Mouse (Mus musculus) mouse embryonic stem cell (cell line): ENCODE measurements around the gene Cdc42bpa.

Experiments
- in situ Hi-C, 2 experiments: fragments of 300-500 bp; cut with MboI; formaldehyde crosslinking; loops; 1 replicate in 1 of 2; 3 replicates in 1 of 2; pipeline ENCODE4 v1.14.3; 2019 to 2020; ENCODE audit warnings: low sequenced_read_pairs in 2 of 2, low pct_unique_long_range_greater_than_20kb in 1 of 2, mixed read lengths in 1 of 2; ENCODE audit not compliant: unreplicated experiment in 1 of 2

The Cdc42bpa gene

GRCm38 (mm10) chr1:180139158-180139557 lies 178.9 kb downstream of the Cdc42bpa start:
- in situ Hi-C loops: loop anchor here in 1 of 2 experiments (25.0 kb wide), 1 partner anchor 277 kb away; no protein-coding TSS in a partner anchor

GRCm38 (mm10) chr1:180140970-180141369 lies 180.7 kb downstream of the Cdc42bpa start:
- in situ Hi-C loops: loop anchor here in 1 of 2 experiments (25.0 kb wide), 1 partner anchor 279 kb away; no protein-coding TSS in a partner anchor

- in situ Hi-C loops: loop anchor here in 1 of 2 experiments (25.0 kb wide), 1 partner anchor 286 kb away; no protein-coding TSS in a partner anchor
Observed at GRCm38 (mm10) chr1:180148036-180148435, 187.8 kb downstream of the Cdc42bpa start.

- in situ Hi-C loops: loop anchor here in 1 of 2 experiments (25.0 kb wide), 1 partner anchor 286 kb away; no protein-coding TSS in a partner anchor
Observed at GRCm38 (mm10) chr1:180148563-180148962, 188.3 kb downstream of the Cdc42bpa start.

- in situ Hi-C loops: no loop called here
Observed at GRCm38 (mm10) chr1:180151191-180151590, 190.9 kb downstream of the Cdc42bpa start.

GRCm38 (mm10) chr1:180158648-180159047 lies 198.4 kb downstream of the Cdc42bpa start:
- in situ Hi-C loops: no loop called here

- in situ Hi-C loops: no loop called here
Observed at GRCm38 (mm10) chr1:180160545-180160944, 200.3 kb downstream of the Cdc42bpa start.

- in situ Hi-C loops: no loop called here
Observed at GRCm38 (mm10) chr1:180161160-180161559, 200.9 kb downstream of the Cdc42bpa start.

GRCm38 (mm10) chr1:180161566-180162355 lies 201.5 kb downstream of the Cdc42bpa start:
- in situ Hi-C loops: no loop called here

- in situ Hi-C loops: no loop called here
Observed at GRCm38 (mm10) chr1:180162986-180163385, 202.7 kb downstream of the Cdc42bpa start.

GRCm38 (mm10) chr1:180166533-180166932 lies 206.3 kb downstream of the Cdc42bpa start:
- in situ Hi-C loops: no loop called here

GRCm38 (mm10) chr1:180168294-180168693 lies 208.0 kb downstream of the Cdc42bpa start:
- in situ Hi-C loops: no loop called here

GRCm38 (mm10) chr1:180169161-180169560 lies 208.9 kb downstream of the Cdc42bpa start:
- in situ Hi-C loops: no loop called here

GRCm38 (mm10) chr1:180170071-180170470 lies 209.8 kb downstream of the Cdc42bpa start:
- in situ Hi-C loops: loop anchor here in 1 of 2 experiments (5.0 kb wide), 1 partner anchor 47 kb away; no protein-coding TSS in a partner anchor

- in situ Hi-C loops: loop anchor here in 1 of 2 experiments (5.0 kb wide), 1 partner anchor 45 kb away; no protein-coding TSS in a partner anchor
Observed at GRCm38 (mm10) chr1:180171883-180172282, 211.6 kb downstream of the Cdc42bpa start.

GRCm38 (mm10) chr1:180172600-180172999 lies 212.3 kb downstream of the Cdc42bpa start:
- in situ Hi-C loops: loop anchor here in 1 of 2 experiments (5.0 kb wide), 1 partner anchor 45 kb away; no protein-coding TSS in a partner anchor

GRCm38 (mm10) chr1:180173017-180173416 lies 212.7 kb downstream of the Cdc42bpa start:
- in situ Hi-C loops: loop anchor here in 1 of 2 experiments (5.0 kb wide), 1 partner anchor 44 kb away; no protein-coding TSS in a partner anchor

GRCm38 (mm10) chr1:180174718-180175117 lies 214.4 kb downstream of the Cdc42bpa start:
- in situ Hi-C loops: loop anchor here in 1 of 2 experiments (5.0 kb wide), 1 partner anchor 43 kb away; no protein-coding TSS in a partner anchor

GRCm38 (mm10) chr1:180175167-180175566 lies 214.9 kb downstream of the Cdc42bpa start:
- in situ Hi-C loops: no loop called here
